Mouse (Mus musculus): ENCODE measurements at regions not wholly inside any gene's neighbourhood (a gene's known extent, or its start where the extent isn't known, plus 50 kb on each side); places are given as distances from the start of the nearest gene placed in this dataset.

- Histone ChIP-seq H3K9me3 (no peaks in the 10 kb centered on the region), H3K27me3 (no peaks in the 10 kb centered on the region), H3K9ac (replicated peaks) (no peak overlapping the region), H3K36me3 (no peaks in the 10 kb centered on the region), H3K4me2 (no peak overlapping the region), H3K4me3 (replicated peaks) (no peak overlapping the region), H3K4me1 (replicated peaks) (peaks cover 18% of the 10 kb centered on the region), H3K27ac (no peak overlapping the region)
- no peak for ATAC-seq (ENCODE audit: insufficient number of reproducible peaks, insufficient read depth, low FRiP score, low TSS enrichment, low read depth)
- 4% methylated on average over 6 of the region's 6 CpGs for WGBS
Observed at GRCm38 (mm10) chr4:110125067-110125784, 147.4 kb downstream of the Dmrta2 start.

- no peak overlapping the region for H3K4me2 ChIP-seq
- H3K4me3 ChIP-seq (replicated peaks): no peak overlapping the region
- no peak for ATAC-seq (ENCODE audit: insufficient number of reproducible peaks, insufficient read depth, low FRiP score, low TSS enrichment, low read depth)
- H3K27ac ChIP-seq: no peak overlapping the region
- WGBS: 75% methylated on average over 3 of the region's 3 CpGs
- no peaks in the 10 kb centered on the region for H3K27me3 ChIP-seq
- H3K9ac ChIP-seq (replicated peaks): no peak overlapping the region
- peaks cover 10% of the 10 kb centered on the region for H3K4me1 ChIP-seq (replicated peaks)
- no peaks in the 10 kb centered on the region for H3K36me3 ChIP-seq
- H3K9me3 ChIP-seq: no peaks in the 10 kb centered on the region
Observed at GRCm38 (mm10) chr4:110127941-110128520, 150.2 kb downstream of the Dmrta2 start.

- Histone ChIP-seq H3K9ac (replicated peaks) (no peak overlapping the region), H3K9me3 (no peaks in the 10 kb centered on the region), H3K4me1 (replicated peaks) (peaks cover 17% of the 10 kb centered on the region), H3K4me3 (replicated peaks) (no peak overlapping the region), H3K4me2 (no peak overlapping the region), H3K27me3 (no peaks in the 10 kb centered on the region), H3K36me3 (no peaks in the 10 kb centered on the region), H3K27ac (no peak overlapping the region)
- ATAC-seq (ENCODE audit: insufficient number of reproducible peaks, insufficient read depth, low FRiP score, low TSS enrichment, low read depth): no peak
- WGBS: 6% methylated on average over 1 of the region's 1 CpGs
Observed at GRCm38 (mm10) chr4:110128918-110129317, 151.1 kb downstream of the Dmrta2 start.

- Histone ChIP-seq H3K4me2 (no peak overlapping the region), H3K27me3 (no peaks in the 10 kb centered on the region), H3K4me3 (replicated peaks) (no peak overlapping the region), H3K27ac (no peak overlapping the region), H3K4me1 (replicated peaks) (peaks cover 23% of the 10 kb centered on the region), H3K9me3 (no peaks in the 10 kb centered on the region), H3K9ac (replicated peaks) (no peak overlapping the region), H3K36me3 (no peaks in the 10 kb centered on the region)
- ATAC-seq (ENCODE audit: insufficient number of reproducible peaks, insufficient read depth, low FRiP score, low TSS enrichment, low read depth): no peak; the same call in 1 of the 2 replicates
- WGBS: 36% methylated on average over 3 of the region's 3 CpGs
Observed at GRCm38 (mm10) chr4:110129518-110129917, 151.7 kb downstream of the Dmrta2 start.

GRCm38 (mm10) chr4:110132061-110132460, 154.2 kb downstream of the Dmrta2 start:
- ATAC-seq (ENCODE audit: insufficient number of reproducible peaks, insufficient read depth, low FRiP score, low TSS enrichment, low read depth): no peak
- H3K4me2 ChIP-seq: no peak overlapping the region
- H3K9me3 ChIP-seq: no peaks in the 10 kb centered on the region
- H3K9ac ChIP-seq (replicated peaks): no peak overlapping the region
- no peaks in the 10 kb centered on the region for H3K36me3 ChIP-seq
- H3K4me1 ChIP-seq (replicated peaks): peaks cover 16% of the 10 kb centered on the region
- 44% methylated on average over 4 of the region's 4 CpGs for WGBS
- no peak overlapping the region for H3K27ac ChIP-seq
- no peaks in the 10 kb centered on the region for H3K27me3 ChIP-seq
- H3K4me3 ChIP-seq (replicated peaks): no peak overlapping the region

- ATAC-seq (ENCODE audit: insufficient number of reproducible peaks, insufficient read depth, low FRiP score, low TSS enrichment, low read depth): no peak
- Histone ChIP-seq H3K36me3 (no peaks in the 10 kb centered on the region), H3K4me3 (replicated peaks) (no peak overlapping the region), H3K4me1 (replicated peaks) (peaks cover 16% of the 10 kb centered on the region), H3K27ac (no peak overlapping the region; the same call in 1 of the 2 replicates), H3K4me2 (peak overlapping the region; percentile 24), H3K9ac (replicated peaks) (no peak overlapping the region), H3K27me3 (no peaks in the 10 kb centered on the region), H3K9me3 (no peaks in the 10 kb centered on the region)
- whole genome bisulfite sequencing: 10% methylated on average over 7 of the region's 7 CpGs
Observed at GRCm38 (mm10) chr4:110134036-110134435, 156.2 kb downstream of the Dmrta2 start.

GRCm38 (mm10) chr4:110145229-110145628, 167.4 kb downstream of the Dmrta2 start:
- 86% methylated on average over 1 of the region's 1 CpGs for WGBS
- H3K27ac ChIP-seq: no peak overlapping the region
- H3K4me3 ChIP-seq (replicated peaks): no peak overlapping the region
- ATAC-seq (ENCODE audit: insufficient number of reproducible peaks, insufficient read depth, low FRiP score, low TSS enrichment, low read depth): no peak
- H3K9me3 ChIP-seq: no peaks in the 10 kb centered on the region
- H3K4me1 ChIP-seq (replicated peaks): no peaks in the 10 kb centered on the region
- H3K4me2 ChIP-seq: no peak overlapping the region
- no peak overlapping the region for H3K9ac ChIP-seq (replicated peaks)
- no peaks in the 10 kb centered on the region for H3K36me3 ChIP-seq
- H3K27me3 ChIP-seq: no peaks in the 10 kb centered on the region

- peak overlapping the region; percentile 15; the same call in 1 of the 2 replicates for H3K4me2 ChIP-seq
- 18% methylated on average over 15 of the region's 15 CpGs for WGBS
- H3K27ac ChIP-seq: no peak overlapping the region
Observed at GRCm38 (mm10) chr4:110152103-110152946, 174.5 kb downstream of the Dmrta2 start.

More at GRCm38 (mm10) chr4:110152103-110152946, 174.5 kb downstream of the Dmrta2 start:
- Histone ChIP-seq H3K4me1 (replicated peaks) (peaks cover 7% of the 10 kb centered on the region), H3K36me3 (no peaks in the 10 kb centered on the region), H3K9ac (replicated peaks) (no peak overlapping the region), H3K4me3 (replicated peaks) (no peak overlapping the region), H3K27me3 (no peaks in the 10 kb centered on the region), H3K9me3 (no peaks in the 10 kb centered on the region)
- no peak for ATAC-seq (ENCODE audit: insufficient number of reproducible peaks, insufficient read depth, low FRiP score, low TSS enrichment, low read depth)

Data from limb, embryonic 12.5 days (tissue).